Mouse (Mus musculus): ENCODE results near the gene Fkbp3. TPM values are rescaled to one million over a fixed set of nuclear protein-coding genes. Genes with fewer than 3 reads are reported as not detected.

The Fkbp3 gene
- total RNA-seq, 1 experiment from 2014 or later: 283 TPM

GRCm38 (mm10) chr12:65036892-65037545 lies 36.8 kb downstream of the Fkbp3 start:
- no peak for ATAC-seq (replicated peaks; ENCODE audit: low read depth, poor library complexity, severe bottlenecking)

GRCm38 (mm10) chr12:65036190-65036870 lies 37.5 kb downstream of the Fkbp3 start, which contains the start of gene Prpf39:
TSS of gene Prpf39 (plus strand) at chr12:65036333.
- peak; percentile 67 for ATAC-seq (replicated peaks; ENCODE audit: low read depth, poor library complexity, severe bottlenecking)

- peak; percentile 4; the same call in 1 of the 2 replicates for ATAC-seq (replicated peaks; ENCODE audit: low read depth, poor library complexity, severe bottlenecking)
Measured at GRCm38 (mm10) chr12:65035839-65036189, 38.0 kb downstream of the Fkbp3 start.

GRCm38 (mm10) chr12:65022842-65023241 lies 51.0 kb downstream of the Fkbp3 start:
- ATAC-seq (replicated peaks; ENCODE audit: low read depth, poor library complexity, severe bottlenecking): no peak

Other genes with a start within 250 kb of the Fkbp3 start
- 1.5 and 2.2 TPM in 2 replicates for gene Gm527, start 156.1 kb downstream of the Fkbp3 start, total RNA-seq (2017)
- 12.1 and 18.8 TPM in 2 replicates for gene Klhl28, start 108.5 kb downstream of the Fkbp3 start, total RNA-seq (2017)
- gene Togaram1, start 108.2 kb downstream of the Fkbp3 start, total RNA-seq (2017): 53.5 and 60.8 TPM in 2 replicates
- gene Prpf39, start 37.7 kb downstream of the Fkbp3 start, total RNA-seq (2017): 93.6 and 96.9 TPM in 2 replicates
- 37.3 and 81.3 TPM in 2 replicates for gene Fancm, start 1.6 kb upstream of the Fkbp3 start, total RNA-seq (2017)
- gene Mis18bp1, start 98.6 kb upstream of the Fkbp3 start, total RNA-seq (2017): 72.2 and 75.8 TPM in 2 replicates
- not detected in 2 replicates for gene Wdr20rt, start 151.5 kb upstream of the Fkbp3 start, total RNA-seq (2017)